Mouse (Mus musculus) thymus, adult 2 months (tissue): ENCODE results near the gene Grm4.

ENCODE experiments used
- CTCF ChIP-seq: fragments of 200-500 bp; IDR thresholded peaks from 2 replicates; pipeline ENCODE4 v1.5.1; 2012; ENCODE audit warnings: mild to moderate bottlenecking, control low read depth, low read length, moderate library complexity, borderline replicate concordance; ENCODE audit not compliant: control insufficient read depth, poor library complexity, insufficient read depth; ENCODE audit errors: extremely low read depth
- POLR2A ChIP-seq: fragments of 200-500 bp; IDR thresholded peaks from 2 replicates; pipeline ENCODE4 v1.6.1; 2012; ENCODE audit warnings: mild to moderate bottlenecking, low read length, control low read depth, moderate library complexity; ENCODE audit not compliant: control insufficient read depth, poor library complexity, insufficient read depth; ENCODE audit errors: extremely low read depth

- no peak for TF ChIP-seq POLR2A
- no peak for TF ChIP-seq CTCF
These were observed 55.3 kb downstream of the Grm4 start for GRCm38 (mm10) chr17:27465924-27466323.
